ENCODE assay signal across 23 mouse cellular contexts in genomic region chr17:47246605-47247004, GRCm38 (mm10).
"Had no signal": no experiment of that assay in that cellular context is flagged by ENCODE, and none has a peak within 500 bp of the region (broad histone marks: within the 10 kb centered on the region; RNA-seq: fewer than 3 reads in every experiment).

No protein-coding gene starts in this region.

- ATAC-seq: hindbrain, embryonic 16.5 days; intestine, embryonic 16.5 days had no signal

- H3K4me2 ChIP-seq: heart, embryonic 11.5 days; heart, embryonic 13.5 days; heart, embryonic 15.5 days; hindbrain, embryonic 12.5 days; hindbrain, embryonic 14.5 days; limb, embryonic 13.5 days; limb, embryonic 15.5 days had no signal

- H3K4me3 ChIP-seq: heart, adult 2 months; heart, embryonic 13.5 days; heart, embryonic 15.5 days; hindbrain, embryonic 12.5 days; limb, embryonic 13.5 days; limb, embryonic 15.5 days had no signal

- H3K27me3 ChIP-seq: heart, embryonic 13.5 days; heart, embryonic 15.5 days; hindbrain, embryonic 12.5 days; limb, embryonic 13.5 days; limb, embryonic 15.5 days had no signal

- H3K9me3 ChIP-seq: heart, embryonic 13.5 days; heart, embryonic 15.5 days; hindbrain, embryonic 12.5 days; limb, embryonic 13.5 days; limb, embryonic 15.5 days had no signal

- H3K27ac ChIP-seq: heart, adult 2 months; heart, embryonic 13.5 days; heart, embryonic 15.5 days; hindbrain, embryonic 12.5 days; hindbrain, embryonic 14.5 days; limb, embryonic 13.5 days; limb, embryonic 15.5 days; liver, embryonic 14.5 days had no signal

- DNase-seq: gastrocnemius, postnatal 14 days; gastrocnemius, postnatal 36 days; heart, adult 11 months; heart, adult 2 months; heart, postnatal 14 days; heart, postnatal 36 days; kidney, adult 11 months; kidney, adult 8-10 months; kidney, postnatal 14 days; kidney, postnatal 36 days; layer of hippocampus, adult 9-11 months; layer of hippocampus, postnatal 36 days; left cerebral cortex, postnatal 4 days had no signal

- H3K9ac ChIP-seq: heart, embryonic 13.5 days; heart, embryonic 15.5 days; hindbrain, embryonic 12.5 days; hindbrain, embryonic 14.5 days; limb, embryonic 13.5 days; limb, embryonic 15.5 days; liver, embryonic 14.5 days had no signal

- H3K4me1 ChIP-seq: heart, embryonic 13.5 days; heart, embryonic 15.5 days had no signal
